Mouse (Mus musculus) cerebellum, adult 2 months (tissue): ENCODE data around the gene Cst12. TPM values are rescaled to one million over a fixed set of nuclear protein-coding genes. Genes with fewer than 3 reads are reported as not detected.
A peak's percentile ranks its signal among the peaks of the same experiment; 100 is the strongest.

Experiments
- DNase-seq, 2 experiments: peaks; one replicate each; pipeline ENCODE4 v3.0.0; 2021
- H3K27ac ChIP-seq: fragments of 200-500 bp; 2 replicates; pipeline ENCODE4 v1.5.1; 2012; ENCODE audit warnings: low read length, control low read depth, inconsistent platforms; ENCODE audit not compliant: insufficient read depth
- H3K27me3 ChIP-seq: fragments of 200-500 bp; 2 replicates; pipeline ENCODE4 v1.6.1; 2012; ENCODE audit warnings: inconsistent platforms, mild to moderate bottlenecking, low read length, moderate library complexity; ENCODE audit not compliant: control insufficient read depth, insufficient read depth
- H3K4me1 ChIP-seq: fragments of 200-500 bp; 2 replicates; pipeline ENCODE4 v1.6.1; 2011; ENCODE audit warnings: low read length; ENCODE audit not compliant: control insufficient read depth, insufficient read depth
- H3K4me3 ChIP-seq: fragments of 200-500 bp; replicated peaks from 2 replicates; pipeline ENCODE3; 2011; ENCODE audit warnings: mild to moderate bottlenecking, low read depth, low read length, control low read depth; ENCODE audit not compliant: insufficient read depth
- CTCF ChIP-seq: fragments of 200-500 bp; IDR thresholded peaks from 2 replicates; pipeline ENCODE4 v1.5.1; 2011; ENCODE audit warnings: low read depth, mild to moderate bottlenecking, control low read depth, low read length, moderate library complexity, borderline replicate concordance; ENCODE audit not compliant: insufficient read depth
- POLR2A ChIP-seq: fragments of 200-500 bp; IDR thresholded peaks from 2 replicates; pipeline ENCODE4 v1.6.1; 2011; ENCODE audit warnings: low read length, control low read depth, borderline replicate concordance; ENCODE audit not compliant: insufficient read depth
- WGBS: fragments of 180-500 bp; shearing (Covaris S2); methylation state at CpG from one replicate; pipeline ENCODE4 v1.1.7; 2018; 5-methylcytosine and 5-hydroxymethylcytosine counted together
- polyA plus RNA-seq: library from polyadenylated mRNA; depleted of rRNA; stranded (reverse); fragments of >200 nt; gene quantifications from 2 replicates; pipeline ENCODE4 v1.2.3, GENCODE M21; 2012

Cst12 gene
- polyA plus RNA-seq, 1 experiment = not detected

DNA sequence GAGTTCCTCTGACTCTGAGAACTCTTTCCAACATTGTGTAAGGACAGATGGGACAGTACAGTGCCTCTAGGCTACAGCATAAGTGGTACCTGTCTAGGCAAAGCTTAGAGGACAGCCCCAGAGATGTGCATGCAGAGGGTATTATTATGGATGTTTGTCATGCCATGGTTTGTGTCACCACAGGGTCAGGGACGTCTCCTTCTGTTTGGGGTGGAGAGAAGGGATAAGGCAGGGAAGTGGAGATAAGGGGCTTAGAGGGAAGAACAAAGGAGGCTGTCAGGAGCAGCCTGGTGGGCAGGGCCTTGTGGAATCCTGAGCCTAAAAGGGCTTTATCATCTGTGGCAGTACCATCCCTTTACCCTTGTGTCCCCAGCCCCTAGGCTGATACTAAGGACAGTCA lies 7.5 kb upstream of the Cst12 start, which contains the start of gene 8030411F24Rik:
Gene 8030411F24Rik (plus strand): TSS at position 301 of the 400 bp plus-strand sequence.
- DNase-seq = no peak
- no peaks in the 10 kb centered on the region for H3K27me3 ChIP-seq
- WGBS = 14% methylated on average over 1 of the region's 1 CpGs

DNA sequence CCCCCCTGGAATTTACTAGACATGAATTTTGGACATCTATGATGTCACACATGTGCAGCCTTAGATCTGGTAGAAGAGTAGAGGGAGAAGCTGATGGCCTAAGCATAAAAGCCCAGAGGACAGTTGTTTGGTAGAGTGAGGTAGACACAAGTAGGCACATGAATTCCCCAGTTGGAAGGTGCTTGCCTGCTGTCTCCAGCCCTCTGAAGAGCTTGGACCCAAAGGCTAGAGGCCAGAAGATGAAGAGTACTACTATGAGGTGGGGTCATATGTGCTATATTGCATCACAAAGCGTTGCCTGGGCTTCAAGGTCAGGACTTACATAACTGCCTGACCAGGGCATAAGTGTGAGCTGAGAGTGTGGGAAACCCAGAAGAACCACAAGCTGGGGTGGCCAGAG lies 9.3 kb downstream of the Cst12 start, which contains the start of gene Cst8:
Gene Cst8 (plus strand): TSS at position 301 of the 400 bp plus-strand sequence.
- no peak for DNase-seq
- H3K27me3 ChIP-seq = no peaks in the 10 kb centered on the region
- TF ChIP-seq POLR2A (no peak), CTCF (no peak)
- peaks cover 12% of the 10 kb centered on the region for H3K4me1 ChIP-seq
- H3K27ac ChIP-seq = no peak within 1 kb of the TSS
- H3K4me3 ChIP-seq = no peak within 1 kb of the TSS
- WGBS = 92% methylated on average over 1 of the region's 1 CpGs

More for the DNA sequence above, 7.5 kb upstream of the Cst12 start, which contains the start of gene 8030411F24Rik:
- no peaks in the 10 kb centered on the region for H3K4me1 ChIP-seq
- H3K4me3 ChIP-seq = no peak within 1 kb of the TSS
- no peak within 1 kb of the TSS for H3K27ac ChIP-seq
- TF ChIP-seq CTCF (no peak), POLR2A (no peak)

DNA sequence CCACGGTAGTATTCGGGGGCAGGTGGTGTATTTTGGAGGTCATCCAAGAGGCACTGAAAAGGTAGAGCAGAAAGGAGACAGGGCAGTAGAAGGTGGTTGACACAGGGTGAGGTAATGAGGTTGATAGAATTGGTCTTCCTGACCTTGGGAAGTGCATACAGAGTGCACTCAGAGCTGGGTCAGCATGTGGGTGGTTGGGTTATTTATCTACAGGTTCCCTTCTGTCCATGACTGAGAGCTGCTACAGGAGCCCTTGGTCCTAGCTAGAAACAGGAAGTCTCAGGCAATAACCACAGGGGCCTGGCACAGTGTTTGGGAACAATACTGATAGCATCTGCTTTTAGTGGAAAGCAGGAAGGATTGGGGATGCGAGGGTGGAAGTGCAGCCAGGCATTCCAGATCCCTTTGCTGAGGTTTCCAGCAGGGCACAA lies 12.3 kb downstream of the Cst12 start:
- Histone ChIP-seq H3K27me3 (no peaks in the 10 kb centered on the region), H3K27ac (peak overlapping the region; percentile 58), H3K4me3 (no peak overlapping the region), H3K4me1 (peaks cover 12% of the 10 kb centered on the region)
- 11% methylated on average over 3 of the region's 3 CpGs for WGBS
- DNase-seq = peak; percentile 66 to 86
- no peak for TF ChIP-seq POLR2A
- no peak for TF ChIP-seq CTCF

DNA sequence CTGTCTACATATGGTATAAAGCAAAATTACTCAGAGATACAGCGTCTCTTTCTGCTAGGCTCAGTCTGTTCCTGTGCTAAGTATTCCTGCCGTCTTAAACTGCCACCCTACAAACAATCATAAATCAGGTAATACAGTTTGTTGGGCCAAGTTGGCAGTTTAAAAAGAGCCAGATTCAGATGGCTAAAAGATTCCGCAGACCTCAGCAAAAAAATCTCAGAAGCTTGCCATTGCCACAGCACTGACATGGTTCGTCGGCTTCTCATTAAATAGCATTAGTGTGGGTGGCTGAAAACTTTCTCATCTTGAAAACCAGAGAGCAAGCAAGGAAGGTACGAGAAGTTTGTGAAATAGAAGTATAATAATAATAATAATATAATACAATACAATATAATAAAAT lies 17.5 kb downstream of the Cst12 start:
- H3K4me3 ChIP-seq = no peak overlapping the region
- 44% methylated on average over 6 of the region's 6 CpGs for WGBS

DNA sequence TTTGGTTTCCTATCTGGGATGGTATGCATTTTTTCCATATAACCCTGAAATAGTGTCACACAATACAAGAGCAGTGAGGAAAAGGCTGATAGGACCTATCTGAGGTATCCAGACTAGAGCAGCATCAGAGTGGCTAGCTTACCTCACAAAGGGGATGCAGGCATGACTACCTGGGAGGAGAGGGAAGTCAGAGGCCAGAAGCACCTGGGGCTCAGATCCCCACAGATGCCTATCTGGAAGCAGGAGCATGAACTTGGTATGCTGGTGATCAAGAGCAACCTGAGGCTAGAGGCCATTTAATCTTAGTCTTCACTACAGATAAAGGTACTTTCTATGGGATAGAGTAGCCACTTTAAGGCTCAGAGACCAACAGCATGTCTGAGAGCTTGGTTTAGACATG lies 30.7 kb downstream of the Cst12 start, which contains the start of gene Cst13:
Gene Cst13 (plus strand): TSS at position 173 of the 400 bp plus-strand sequence.
- H3K27ac ChIP-seq = no peak within 1 kb of the TSS
- no peak within 1 kb of the TSS for H3K4me3 ChIP-seq
- TF ChIP-seq CTCF (no peak), POLR2A (no peak)
- no peaks in the 10 kb centered on the region for H3K4me1 ChIP-seq
- DNase-seq = no peak
- no peaks in the 10 kb centered on the region for H3K27me3 ChIP-seq

More for the DNA sequence above, 17.5 kb downstream of the Cst12 start:
- no peak for DNase-seq
- Histone ChIP-seq H3K4me1 (peaks cover 1% of the 10 kb centered on the region; the same call in 1 of the 2 replicates), H3K27ac (no peak overlapping the region), H3K27me3 (no peaks in the 10 kb centered on the region)
- TF ChIP-seq POLR2A (no peak), CTCF (no peak)

DNA sequence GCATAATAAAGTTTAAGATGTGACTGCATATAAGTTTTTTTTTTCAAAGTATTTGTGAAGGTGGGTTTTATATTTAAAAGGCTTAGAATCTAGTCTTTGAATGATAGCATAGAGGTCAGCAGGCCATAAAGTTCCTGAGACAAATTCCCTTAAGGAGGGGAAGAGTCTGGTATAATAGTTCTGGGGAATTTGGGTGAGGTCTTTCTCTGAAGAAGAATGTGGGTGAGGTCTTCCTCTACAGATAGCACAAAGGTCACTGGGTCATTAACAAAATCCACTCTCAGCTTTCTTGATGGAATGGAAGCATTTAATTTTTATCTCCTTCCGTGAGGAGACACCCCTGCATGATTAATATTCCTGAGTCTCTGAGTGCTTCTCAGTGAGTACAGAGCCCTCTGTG lies 36.8 kb downstream of the Cst12 start:
- 80% methylated on average over 1 of the region's 1 CpGs for WGBS

DNA sequence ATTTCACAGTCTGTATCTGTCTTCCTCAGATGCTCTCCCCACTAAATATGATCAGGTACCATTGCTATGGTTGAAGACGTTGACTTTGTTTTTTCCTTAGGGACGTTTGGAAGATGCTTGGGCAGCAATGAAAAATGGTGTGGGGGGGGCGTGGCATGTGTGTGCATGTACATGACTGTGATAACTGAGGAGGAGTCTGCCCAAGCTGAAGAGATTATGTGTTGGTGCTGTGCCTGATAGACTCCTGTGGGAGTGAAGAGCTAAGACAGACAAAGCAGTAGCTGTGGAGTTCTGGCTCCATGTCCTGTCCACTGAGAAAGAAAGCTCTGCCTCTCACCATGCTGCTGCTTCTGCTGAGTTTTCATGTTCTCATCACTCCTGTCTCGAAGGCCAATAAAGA lies 45.8 kb downstream of the Cst12 start, which contains the start of gene Cst9:
Gene Cst9 (plus strand): TSS at position 236 of the 400 bp plus-strand sequence.
- Histone ChIP-seq H3K27ac (no peak within 1 kb of the TSS), H3K27me3 (no peaks in the 10 kb centered on the region), H3K4me3 (no peak within 1 kb of the TSS), H3K4me1 (no peaks in the 10 kb centered on the region)
- WGBS = 59% methylated on average over 4 of the region's 4 CpGs
- DNase-seq = no peak
- TF ChIP-seq POLR2A = no peak
- no peak for TF ChIP-seq CTCF

More for the DNA sequence above, 36.8 kb downstream of the Cst12 start:
- Histone ChIP-seq H3K4me3 (no peak overlapping the region), H3K27ac (no peak overlapping the region), H3K4me1 (no peaks in the 10 kb centered on the region), H3K27me3 (no peaks in the 10 kb centered on the region)
- TF ChIP-seq POLR2A = no peak
- TF ChIP-seq CTCF = no peak
- DNase-seq = no peak

DNA sequence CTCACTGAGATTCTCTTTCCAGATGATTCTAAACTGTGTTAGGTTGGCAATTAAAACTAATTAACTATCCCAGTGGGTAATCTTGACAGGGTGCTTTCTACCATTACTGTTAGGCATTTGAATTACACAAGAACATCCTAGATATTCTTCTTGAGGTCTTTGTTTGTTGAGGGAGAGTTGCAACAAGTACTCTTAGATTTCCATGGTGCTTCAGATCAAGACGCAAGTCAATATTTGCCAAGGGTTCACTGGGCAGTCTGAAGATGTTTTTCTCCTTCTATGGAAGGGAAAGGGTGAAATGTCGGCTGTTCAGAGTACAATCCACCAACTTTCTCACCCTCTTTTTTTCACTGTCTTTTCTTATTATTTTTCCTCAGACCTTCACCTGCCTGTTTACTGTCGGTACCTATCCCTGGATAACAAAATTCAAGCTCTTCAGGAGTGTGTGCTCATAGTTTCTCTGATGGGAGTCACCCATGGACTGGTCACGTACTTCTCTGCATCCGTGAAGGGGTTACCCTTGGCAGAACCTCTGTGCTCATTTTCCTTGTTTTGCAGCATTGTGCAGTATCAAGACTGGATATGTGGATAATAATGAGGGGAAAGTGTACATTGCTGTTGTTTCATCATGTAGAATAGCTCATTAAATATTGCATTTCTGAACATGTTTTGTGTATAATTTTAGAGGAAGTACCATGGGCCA lies 49.1 kb downstream of the Cst12 start:
- H3K27me3 ChIP-seq = no peaks in the 10 kb centered on the region
- no peak overlapping the region for H3K27ac ChIP-seq
- TF ChIP-seq CTCF (no peak), POLR2A (no peak)
- WGBS = 81% methylated on average over 5 of the region's 5 CpGs
- H3K4me3 ChIP-seq = no peak overlapping the region
- DNase-seq = no peak
- no peaks in the 10 kb centered on the region for H3K4me1 ChIP-seq
